Mouse (Mus musculus) hindbrain, embryonic 14.5 days (tissue): ENCODE results near the gene Sfrp4. TPM values are rescaled to one million over a fixed set of nuclear protein-coding genes. Genes with fewer than 3 reads are reported as not detected.

Experiments used
- ATAC-seq: fragments of 200-750 bp; cut with Nextera tagmentation; 2 replicates; pipeline ENCODE4 v1.8.0; 2017; ENCODE audit warnings: moderate number of reproducible peaks, mild to moderate bottlenecking, moderate TSS enrichment, moderate library complexity; ENCODE audit not compliant: low FRiP score
- DNase-seq: peaks from one replicate; pipeline ENCODE4 v3.0.0-alpha.2; 2015; ENCODE audit warnings: low spot score
- H3K27ac ChIP-seq: fragments of 300-500 bp; sonication (generic); 2 replicates; pipeline ENCODE4 v1.5.1; 2014; ENCODE audit warnings: mild to moderate bottlenecking, moderate library complexity
- H3K27me3 ChIP-seq: fragments of 300-500 bp; sonication (generic); 2 replicates; pipeline ENCODE4 v1.6.1; 2014; ENCODE audit warnings: mild to moderate bottlenecking, low read length, mixed read lengths; ENCODE audit not compliant: control insufficient read depth, insufficient read depth
- H3K36me3 ChIP-seq: fragments of 300-500 bp; sonication (generic); replicated peaks from 2 replicates; pipeline ENCODE4 v1.6.1; 2014; ENCODE audit not compliant: control insufficient read depth, insufficient read depth
- H3K4me1 ChIP-seq: fragments of 300-500 bp; sonication (generic); replicated peaks from 2 replicates; pipeline ENCODE4 v1.6.1; 2014; ENCODE audit warnings: antibody characterized with exemption, low read length, mixed read lengths; ENCODE audit not compliant: control insufficient read depth, insufficient read depth
- H3K4me2 ChIP-seq: fragments of 300-500 bp; sonication (generic); replicated peaks from 2 replicates; pipeline ENCODE4 v1.6.1; 2014; ENCODE audit warnings: mild to moderate bottlenecking, moderate library complexity
- H3K4me3 ChIP-seq: fragments of 300-500 bp; sonication (generic); replicated peaks from 2 replicates; pipeline ENCODE4 v1.5.1; 2014; ENCODE audit warnings: mild to moderate bottlenecking, low read length
- H3K9ac ChIP-seq: fragments of 300-500 bp; sonication (generic); 2 replicates; pipeline ENCODE4 v1.6.1; 2014
- H3K9me3 ChIP-seq: fragments of 300-500 bp; sonication (generic); 2 replicates; pipeline ENCODE4 v1.6.1; 2016; ENCODE audit warnings: low read length; ENCODE audit not compliant: control insufficient read depth
- WGBS: fragments of 180-500 bp; shearing (Covaris S2); extraction: QIAGEN DNeasy Blood & Tissue Kit; methylation state at CpG from one replicate; pipeline ENCODE4 v1.1.7; 2014; 5-methylcytosine and 5-hydroxymethylcytosine counted together
- polyA plus RNA-seq: library from polyadenylated mRNA; unstranded; fragments of >200 nt; fragmentation: Nextera tagmentation; extraction: Ambion mirVana; gene quantifications from 2 replicates; pipeline ENCODE4 v1.2.1, GENCODE M21; 2014

Sfrp4 gene
- polyA plus RNA-seq, 1 experiment from 2014 or later, result 4.4 TPM

DNA sequence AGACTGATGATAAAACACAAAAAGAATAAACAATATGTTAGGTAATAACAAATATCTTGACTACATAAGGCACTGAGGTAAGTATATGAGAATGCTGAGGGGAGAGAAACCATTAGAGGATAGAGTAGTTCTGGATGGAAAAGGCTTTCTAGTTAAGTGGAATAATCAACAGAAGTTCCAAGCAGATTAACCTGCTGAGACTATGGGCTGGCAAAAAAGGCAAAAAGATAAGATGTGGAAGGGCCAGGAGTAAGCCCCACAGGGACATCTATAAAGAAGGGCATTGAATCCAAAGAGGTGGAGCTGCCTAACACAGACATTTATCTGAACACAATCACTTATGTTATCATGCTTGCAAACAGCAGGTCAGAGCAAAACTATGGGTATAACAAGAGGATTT, 14.8 kb upstream of the Sfrp4 start:
- H3K27me3 ChIP-seq, result no peaks in the 10 kb centered on the region
- H3K27ac ChIP-seq, result no peak overlapping the region
- no peak overlapping the region for H3K9ac ChIP-seq
- no peaks in the 10 kb centered on the region for H3K36me3 ChIP-seq
- DNase-seq (no peak), ATAC-seq (no peak)
- no peak overlapping the region for H3K4me2 ChIP-seq
- H3K4me3 ChIP-seq, result no peak overlapping the region
- no peaks in the 10 kb centered on the region for H3K9me3 ChIP-seq
- H3K4me1 ChIP-seq, result peaks cover 5% of the 10 kb centered on the region; the same call in 1 of the 2 replicates

DNA sequence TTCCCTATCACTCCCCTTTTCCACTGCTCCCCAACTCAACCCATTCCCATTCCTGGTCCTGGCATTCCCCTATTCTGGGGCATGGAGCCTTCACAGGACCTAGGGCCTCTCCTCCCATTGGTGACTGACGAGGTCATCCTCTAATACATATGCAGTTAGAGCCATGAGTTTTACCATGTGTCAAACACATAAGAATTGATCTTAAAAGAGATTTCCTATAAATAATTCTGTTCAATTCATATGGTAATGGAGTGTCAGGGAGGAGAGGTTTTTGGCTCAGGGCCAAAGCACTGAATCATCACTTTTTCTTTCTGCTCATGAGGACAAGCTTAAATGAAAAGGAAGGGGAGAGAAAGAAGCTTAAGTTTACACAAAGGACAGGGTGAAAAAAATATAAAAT, 10.6 kb upstream of the Sfrp4 start:
- no peaks in the 10 kb centered on the region for H3K36me3 ChIP-seq
- WGBS, result 14% methylated on average over 1 of the region's 1 CpGs
- peak; percentile 65 for DNase-seq
- H3K9me3 ChIP-seq, result no peaks in the 10 kb centered on the region
- no peaks in the 10 kb centered on the region for H3K27me3 ChIP-seq
- H3K27ac ChIP-seq, result no peak overlapping the region
- no peak overlapping the region for H3K4me3 ChIP-seq
- H3K4me1 ChIP-seq, result peaks cover 10% of the 10 kb centered on the region
- peak; percentile 61; the same call in 1 of the 2 replicates for ATAC-seq
- no peak overlapping the region for H3K4me2 ChIP-seq
- no peak overlapping the region for H3K9ac ChIP-seq

DNA sequence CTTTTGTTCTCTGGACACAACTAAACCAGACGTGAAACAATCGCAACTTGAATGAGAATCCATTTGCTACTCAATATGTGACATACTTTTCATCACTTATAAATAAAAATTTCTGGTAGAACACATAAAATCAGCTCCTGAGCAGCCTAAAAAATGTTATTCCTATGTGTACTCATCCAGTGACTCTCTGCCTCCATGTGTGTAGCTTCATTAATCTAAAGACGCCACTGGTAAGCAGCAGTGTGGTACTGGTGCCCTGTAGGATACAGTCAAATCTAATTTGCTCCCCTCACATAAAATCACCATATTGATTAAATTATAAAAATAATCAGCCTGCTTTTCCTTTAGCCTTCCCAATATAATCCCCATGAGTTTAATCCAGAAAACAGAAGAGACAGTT, 9.9 kb upstream of the Sfrp4 start:
- no peak overlapping the region for H3K27ac ChIP-seq
- 35% methylated on average over 3 of the region's 3 CpGs for WGBS
- no peak overlapping the region for H3K9ac ChIP-seq
- H3K36me3 ChIP-seq, result no peaks in the 10 kb centered on the region
- no peaks in the 10 kb centered on the region for H3K27me3 ChIP-seq
- H3K4me2 ChIP-seq, result no peak overlapping the region
- ATAC-seq (no peak), DNase-seq (no peak)
- H3K4me3 ChIP-seq, result no peak overlapping the region
- peaks cover 10% of the 10 kb centered on the region for H3K4me1 ChIP-seq
- no peaks in the 10 kb centered on the region for H3K9me3 ChIP-seq

DNA sequence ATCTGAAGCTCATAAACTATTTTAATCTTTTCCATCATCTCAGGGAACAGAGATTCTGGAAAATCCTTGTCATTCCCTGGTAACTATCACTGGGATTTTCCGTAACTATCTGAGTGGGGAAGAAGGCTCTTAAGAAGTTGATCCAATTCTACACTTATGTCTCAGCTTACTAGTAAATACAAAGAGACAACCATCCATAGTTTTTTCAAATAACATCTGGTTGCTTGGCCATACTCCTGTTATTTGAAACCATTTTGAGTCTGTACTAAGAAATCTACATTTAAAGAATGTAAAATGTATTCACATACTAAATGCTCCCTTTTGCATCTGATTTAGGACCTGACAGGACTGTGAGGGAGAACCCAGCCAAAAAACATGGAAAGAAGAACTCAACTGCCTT, 9.5 kb upstream of the Sfrp4 start:
- no peak for ATAC-seq
- Histone ChIP-seq H3K9me3 (no peaks in the 10 kb centered on the region), H3K27me3 (no peaks in the 10 kb centered on the region), H3K4me1 (peaks cover 15% of the 10 kb centered on the region), H3K4me3 (no peak overlapping the region), H3K4me2 (no peak overlapping the region), H3K36me3 (no peaks in the 10 kb centered on the region), H3K27ac (no peak overlapping the region), H3K9ac (no peak overlapping the region)
- no peak for DNase-seq
- 82% methylated on average over 1 of the region's 1 CpGs for WGBS

DNA sequence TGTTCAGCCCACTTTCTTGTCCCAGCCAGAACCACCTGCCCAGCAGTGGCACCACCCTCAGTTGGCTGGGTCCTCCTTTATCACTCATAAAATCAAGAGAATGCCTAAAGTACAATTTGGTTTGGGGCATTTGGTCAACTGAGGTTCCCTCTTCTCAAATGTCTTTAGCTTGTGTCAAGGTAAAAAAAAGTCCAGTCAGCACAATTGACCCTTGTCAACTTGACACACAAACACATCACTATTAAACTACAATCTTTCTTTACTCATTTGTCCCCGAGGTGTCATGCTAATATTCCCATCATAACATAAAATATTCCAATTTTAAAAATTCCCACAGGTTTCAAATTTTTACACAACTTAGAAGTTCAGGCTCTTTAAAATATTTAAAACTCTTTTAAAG, 8.6 kb upstream of the Sfrp4 start:
- H3K9me3 ChIP-seq, result no peaks in the 10 kb centered on the region
- no peak overlapping the region for H3K27ac ChIP-seq
- DNase-seq (no peak), ATAC-seq (no peak)
- H3K27me3 ChIP-seq, result no peaks in the 10 kb centered on the region
- H3K36me3 ChIP-seq, result no peaks in the 10 kb centered on the region
- H3K4me1 ChIP-seq, result peaks cover 19% of the 10 kb centered on the region
- H3K9ac ChIP-seq, result no peak overlapping the region
- 95% methylated on average over 1 of the region's 1 CpGs for WGBS
- H3K4me3 ChIP-seq, result no peak overlapping the region
- no peak overlapping the region for H3K4me2 ChIP-seq

DNA sequence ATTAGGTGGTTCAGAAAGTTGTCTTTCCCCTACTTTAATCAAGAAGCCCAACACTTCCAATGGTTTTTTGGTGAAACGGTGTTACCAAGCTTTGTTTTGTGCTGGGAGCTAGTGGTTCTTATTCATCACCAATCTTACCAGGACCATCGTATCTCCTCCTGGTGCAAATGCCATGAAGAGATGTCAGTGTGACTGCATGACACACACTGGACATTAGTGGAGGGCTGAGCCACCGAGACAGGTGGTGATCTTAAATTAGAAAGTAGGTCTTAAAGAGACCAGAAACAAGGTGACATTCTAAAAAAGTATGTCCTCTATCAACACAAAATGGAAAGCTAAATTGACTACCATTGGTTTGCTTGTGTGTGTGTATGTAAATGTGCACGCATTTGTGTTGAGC, 4.8 kb upstream of the Sfrp4 start:
- Histone ChIP-seq H3K27me3 (peaks cover 5% of the 10 kb centered on the region), H3K9me3 (no peaks in the 10 kb centered on the region), H3K9ac (no peak overlapping the region), H3K4me2 (peak overlapping the region; percentile 95), H3K27ac (no peak overlapping the region), H3K36me3 (no peaks in the 10 kb centered on the region), H3K4me1 (peaks cover 13% of the 10 kb centered on the region; the same call in 1 of the 2 replicates), H3K4me3 (peak overlapping the region; percentile 89)
- no peak for ATAC-seq
- 92% methylated on average over 4 of the region's 4 CpGs for WGBS
- no peak for DNase-seq

DNA sequence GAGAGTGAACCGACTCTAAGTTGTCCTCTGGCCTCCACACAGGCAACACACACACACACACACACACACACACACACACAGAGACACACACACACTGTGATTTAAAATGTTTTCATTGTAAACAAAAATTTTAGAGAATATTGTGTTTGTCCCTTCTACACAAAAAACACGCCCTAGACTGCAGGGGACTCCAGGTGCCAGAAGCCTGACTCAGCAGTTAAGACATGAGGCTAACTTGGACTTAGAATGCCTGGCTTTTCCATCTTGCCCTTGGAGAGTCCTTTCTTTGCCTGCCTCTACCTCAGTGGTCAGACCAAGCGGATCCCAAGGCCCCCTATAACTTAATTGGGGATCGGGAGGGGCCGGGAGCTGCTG, 4.1 kb upstream of the Sfrp4 start:
- H3K27ac ChIP-seq, result peak overlapping the region; percentile 87
- peak overlapping the region; percentile 95 for H3K4me2 ChIP-seq
- ATAC-seq, result peak; percentile 27
- no peaks in the 10 kb centered on the region for H3K9me3 ChIP-seq
- DNase-seq, result peak; percentile 57
- H3K4me3 ChIP-seq, result peak overlapping the region; percentile 89
- peaks cover 13% of the 10 kb centered on the region; the same call in 1 of the 2 replicates for H3K4me1 ChIP-seq
- peaks cover 7% of the 10 kb centered on the region for H3K27me3 ChIP-seq
- WGBS, result 3% methylated on average over 5 of the region's 5 CpGs
- H3K36me3 ChIP-seq, result no peaks in the 10 kb centered on the region
- peak overlapping the region; percentile 96 for H3K9ac ChIP-seq

DNA sequence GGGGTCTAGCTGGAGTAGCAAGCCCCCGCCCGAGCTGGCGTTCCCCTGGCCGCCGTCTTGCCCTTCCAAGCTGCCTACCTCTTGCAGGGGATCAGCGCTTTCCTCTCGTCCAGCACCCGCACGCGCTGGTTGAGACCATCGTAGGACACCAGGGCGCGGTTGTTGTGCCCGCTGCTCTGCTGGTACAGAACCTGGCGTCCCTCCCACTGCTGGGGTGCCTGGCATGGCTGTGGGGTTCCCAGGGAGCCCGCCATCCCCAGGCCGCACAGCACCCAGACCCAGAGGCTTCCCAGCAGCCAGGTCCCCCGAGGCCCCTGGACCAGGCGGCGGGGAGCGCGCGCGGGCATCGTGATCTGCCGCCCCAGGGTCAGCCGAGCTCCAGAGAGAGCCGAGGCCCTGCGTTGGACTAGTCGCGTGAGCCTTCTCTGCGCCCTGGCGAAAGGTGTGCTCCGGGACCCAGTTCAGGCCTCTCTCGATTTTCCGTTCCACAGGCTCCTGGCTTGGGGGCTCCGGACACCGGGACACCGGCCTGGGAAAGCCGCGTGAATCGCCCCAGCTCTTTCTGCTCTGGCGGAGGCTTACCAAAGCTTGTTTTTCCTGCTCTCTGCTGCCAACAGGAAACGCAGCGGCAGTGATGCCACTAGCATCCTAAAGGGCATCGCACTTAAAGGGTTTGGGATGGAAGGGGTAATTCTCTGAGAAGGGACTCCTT, 3.5 kb upstream of the Sfrp4 start, which contains the start of gene Epdr1:
Gene Epdr1 (minus strand): TSS at position 712 of the 712 bp plus-strand sequence.
- H3K4me1 ChIP-seq, result peaks cover 13% of the 10 kb centered on the region; the same call in 1 of the 2 replicates
- H3K27me3 ChIP-seq, result peaks cover 11% of the 10 kb centered on the region
- H3K27ac ChIP-seq, result peak within 1 kb of the TSS; percentile 87
- DNase-seq (peak; percentile 76), ATAC-seq (peak; percentile 88)
- peak within 1 kb of the TSS; percentile 96 for H3K9ac ChIP-seq
- H3K9me3 ChIP-seq, result no peaks in the 10 kb centered on the region
- H3K36me3 ChIP-seq, result no peaks in the 10 kb centered on the region
- peak within 1 kb of the TSS; percentile 89 for H3K4me3 ChIP-seq
- WGBS, result under 1% methylated on average over 46 of the region's 46 CpGs
- H3K4me2 ChIP-seq, result peak within 1 kb of the TSS; percentile 95

DNA sequence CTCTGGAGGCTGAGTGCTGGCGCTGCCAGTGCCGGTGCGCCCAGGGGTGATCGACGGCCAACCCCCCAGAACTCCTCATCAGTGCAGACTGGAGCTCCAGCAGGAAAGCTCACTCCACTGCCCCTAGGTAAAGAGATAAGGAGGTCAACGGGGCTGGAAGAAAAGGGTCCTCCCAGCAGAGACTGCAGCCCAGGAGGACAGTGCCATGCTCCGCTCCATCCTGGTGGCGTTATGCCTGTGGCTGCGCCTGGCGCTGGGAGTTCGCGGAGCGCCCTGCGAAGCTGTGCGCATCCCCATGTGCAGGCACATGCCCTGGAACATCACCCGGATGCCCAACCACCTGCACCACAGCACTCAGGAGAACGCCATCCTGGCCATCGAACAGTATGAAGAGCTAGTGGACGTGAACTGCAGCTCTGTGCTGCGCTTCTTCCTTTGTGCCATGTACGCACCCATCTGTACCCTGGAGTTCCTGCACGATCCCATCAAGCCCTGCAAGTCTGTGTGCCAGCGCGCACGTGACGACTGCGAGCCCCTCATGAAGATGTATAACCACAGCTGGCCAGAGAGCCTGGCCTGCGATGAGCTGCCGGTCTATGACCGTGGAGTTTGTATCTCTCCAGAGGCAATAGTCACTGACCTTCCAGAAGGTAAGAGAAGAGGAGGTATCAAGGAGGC, 463 bp downstream of the Sfrp4 start:
- H3K4me3 ChIP-seq, result peak overlapping the region; percentile 41
- peak overlapping the region; percentile 83 for H3K4me2 ChIP-seq
- ATAC-seq (peak; percentile 47; the same call in 1 of the 2 replicates), DNase-seq (peak; percentile 35)
- H3K4me1 ChIP-seq, result peaks cover 4% of the 10 kb centered on the region; the same call in 1 of the 2 replicates
- WGBS, result 16% methylated on average over 30 of the region's 30 CpGs
- H3K9me3 ChIP-seq, result no peaks in the 10 kb centered on the region
- peak overlapping the region; percentile 48 for H3K9ac ChIP-seq
- H3K27me3 ChIP-seq, result peaks cover 14% of the 10 kb centered on the region
- H3K27ac ChIP-seq, result no peak overlapping the region
- H3K36me3 ChIP-seq, result no peaks in the 10 kb centered on the region
